Mouse (Mus musculus): ENCODE measurements around the gene Opcml. TPM values are rescaled to one million over a fixed set of nuclear protein-coding genes. Genes with fewer than 3 reads are reported as not detected.

Opcml gene
- polyA plus RNA-seq, 1 experiment from 2014 or later = 7.6 TPM

DNA sequence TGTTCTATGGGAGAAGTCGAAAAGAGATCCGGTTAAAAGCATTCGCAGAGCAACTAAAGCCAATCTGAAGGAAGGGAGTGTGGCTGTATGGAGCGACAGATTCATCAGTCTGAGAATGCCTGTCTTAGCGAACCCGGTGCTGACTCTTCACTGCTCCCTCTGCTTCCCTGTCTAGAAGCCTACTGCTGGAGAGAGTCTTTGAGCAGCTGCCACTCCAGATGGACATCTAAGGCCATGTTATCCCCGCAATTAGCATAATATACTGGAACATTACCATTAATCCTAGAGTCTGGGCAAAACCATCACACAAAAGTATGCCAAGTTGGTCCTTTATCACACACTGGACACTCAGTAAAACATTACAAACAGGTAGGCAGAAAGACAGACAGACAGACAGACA, 206.0 kb downstream of the Opcml start:
- no peak for ATAC-seq (ENCODE audit: insufficient number of reproducible peaks, insufficient read depth, low FRiP score, low read depth)
- Histone ChIP-seq H3K4me1 (ENCODE audit: control insufficient read depth, insufficient read depth, low read length) (no peaks in the 10 kb centered on the region), H3K27ac (ENCODE audit: low read length) (no peak overlapping the region), H3K9me3 (ENCODE audit: control insufficient read depth, low read depth, low read length) (no peaks in the 10 kb centered on the region), H3K9ac (replicated peaks; ENCODE audit: low read depth, low read length) (no peak overlapping the region), H3K27me3 (ENCODE audit: control insufficient read depth, insufficient read depth, low read length) (no peaks in the 10 kb centered on the region), H3K36me3 (ENCODE audit: control insufficient read depth, insufficient read depth, low read length) (no peaks in the 10 kb centered on the region), H3K4me2 (replicated peaks; ENCODE audit: low read depth, low read length) (no peak overlapping the region), H3K4me3 (ENCODE audit: low read depth, low read length) (no peak overlapping the region)
- WGBS = 85% methylated on average over 7 of the region's 7 CpGs

- no peak overlapping the region for H3K9ac ChIP-seq (replicated peaks; ENCODE audit: low read depth, low read length)
- H3K4me3 ChIP-seq (ENCODE audit: low read depth, low read length) = no peak overlapping the region
- 48% methylated on average over 4 of the region's 4 CpGs for WGBS
- no peaks in the 10 kb centered on the region for H3K4me1 ChIP-seq (ENCODE audit: control insufficient read depth, insufficient read depth, low read length)
- H3K36me3 ChIP-seq (ENCODE audit: control insufficient read depth, insufficient read depth, low read length) = no peaks in the 10 kb centered on the region
- no peaks in the 10 kb centered on the region for H3K9me3 ChIP-seq (ENCODE audit: control insufficient read depth, low read depth, low read length)
- H3K27ac ChIP-seq (ENCODE audit: low read length) = no peak overlapping the region
- no peak overlapping the region for H3K4me2 ChIP-seq (replicated peaks; ENCODE audit: low read depth, low read length)
- no peaks in the 10 kb centered on the region for H3K27me3 ChIP-seq (ENCODE audit: control insufficient read depth, insufficient read depth, low read length)
- no peak for ATAC-seq (ENCODE audit: insufficient number of reproducible peaks, insufficient read depth, low FRiP score, low read depth)
These were observed 208.2 kb downstream of the Opcml start for GRCm38 (mm10) chr9:27998767-27999166.

GRCm38 (mm10) chr9:28003131-28003530, 212.6 kb downstream of the Opcml start:
- no peaks in the 10 kb centered on the region for H3K36me3 ChIP-seq (ENCODE audit: control insufficient read depth, insufficient read depth, low read length)
- H3K9me3 ChIP-seq (ENCODE audit: control insufficient read depth, low read depth, low read length) = 0 out of 2 replicates have a peak, but pooled peaks cover 4% of the 10 kb centered on the region
- H3K4me3 ChIP-seq (ENCODE audit: low read depth, low read length) = no peak overlapping the region
- ATAC-seq (ENCODE audit: insufficient number of reproducible peaks, insufficient read depth, low FRiP score, low read depth) = no peak
- H3K4me2 ChIP-seq (replicated peaks; ENCODE audit: low read depth, low read length) = no peak overlapping the region
- H3K9ac ChIP-seq (replicated peaks; ENCODE audit: low read depth, low read length) = no peak overlapping the region
- no peaks in the 10 kb centered on the region for H3K27me3 ChIP-seq (ENCODE audit: control insufficient read depth, insufficient read depth, low read length)
- H3K27ac ChIP-seq (ENCODE audit: low read length) = no peak overlapping the region
- no peaks in the 10 kb centered on the region for H3K4me1 ChIP-seq (ENCODE audit: control insufficient read depth, insufficient read depth, low read length)
- 79% methylated on average over 3 of the region's 3 CpGs for WGBS

- no peaks in the 10 kb centered on the region for H3K27me3 ChIP-seq (ENCODE audit: control insufficient read depth, insufficient read depth, low read length)
- no peak for ATAC-seq (ENCODE audit: insufficient number of reproducible peaks, insufficient read depth, low FRiP score, low read depth)
- no peak overlapping the region for H3K9ac ChIP-seq (replicated peaks; ENCODE audit: low read depth, low read length)
- H3K9me3 ChIP-seq (ENCODE audit: control insufficient read depth, low read depth, low read length) = 0 out of 2 replicates have a peak, but pooled peaks cover 1% of the 10 kb centered on the region
- 42% methylated on average over 8 of the region's 8 CpGs for WGBS
- H3K36me3 ChIP-seq (ENCODE audit: control insufficient read depth, insufficient read depth, low read length) = no peaks in the 10 kb centered on the region
- no peak overlapping the region for H3K4me3 ChIP-seq (ENCODE audit: low read depth, low read length)
- no peak overlapping the region for H3K27ac ChIP-seq (ENCODE audit: low read length)
- no peak overlapping the region for H3K4me2 ChIP-seq (replicated peaks; ENCODE audit: low read depth, low read length)
- H3K4me1 ChIP-seq (ENCODE audit: control insufficient read depth, insufficient read depth, low read length) = no peaks in the 10 kb centered on the region
These were observed 220.9 kb downstream of the Opcml start for GRCm38 (mm10) chr9:28011483-28011882.

DNA sequence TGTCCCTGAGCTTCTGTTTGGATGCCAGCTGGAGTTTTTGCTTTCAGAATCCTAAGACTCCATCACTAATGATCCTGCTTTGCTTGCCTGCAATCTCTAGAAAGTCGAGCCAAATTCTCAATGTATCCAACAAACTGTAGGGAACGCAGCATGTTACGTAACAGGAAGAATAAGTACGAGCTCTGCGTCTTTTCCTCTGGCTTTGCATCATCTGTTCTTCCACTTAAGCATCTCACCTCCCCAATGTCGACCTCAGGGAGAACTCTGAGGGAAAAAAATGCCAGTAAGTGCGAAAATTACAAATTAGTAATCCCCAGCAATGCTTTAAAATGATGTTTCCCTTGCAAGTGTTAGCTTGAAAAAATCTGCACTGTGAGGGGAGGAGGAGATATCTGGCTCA, 222.1 kb downstream of the Opcml start:
- H3K9me3 ChIP-seq (ENCODE audit: control insufficient read depth, low read depth, low read length) = no peaks in the 10 kb centered on the region
- no peaks in the 10 kb centered on the region for H3K27me3 ChIP-seq (ENCODE audit: control insufficient read depth, insufficient read depth, low read length)
- no peak overlapping the region for H3K4me2 ChIP-seq (replicated peaks; ENCODE audit: low read depth, low read length)
- no peak for ATAC-seq (ENCODE audit: insufficient number of reproducible peaks, insufficient read depth, low FRiP score, low read depth)
- 64% methylated on average over 7 of the region's 7 CpGs for WGBS
- no peak overlapping the region for H3K27ac ChIP-seq (ENCODE audit: low read length)
- no peak overlapping the region for H3K4me3 ChIP-seq (ENCODE audit: low read depth, low read length)
- H3K4me1 ChIP-seq (ENCODE audit: control insufficient read depth, insufficient read depth, low read length) = no peaks in the 10 kb centered on the region
- H3K9ac ChIP-seq (replicated peaks; ENCODE audit: low read depth, low read length) = no peak overlapping the region
- no peaks in the 10 kb centered on the region for H3K36me3 ChIP-seq (ENCODE audit: control insufficient read depth, insufficient read depth, low read length)

DNA sequence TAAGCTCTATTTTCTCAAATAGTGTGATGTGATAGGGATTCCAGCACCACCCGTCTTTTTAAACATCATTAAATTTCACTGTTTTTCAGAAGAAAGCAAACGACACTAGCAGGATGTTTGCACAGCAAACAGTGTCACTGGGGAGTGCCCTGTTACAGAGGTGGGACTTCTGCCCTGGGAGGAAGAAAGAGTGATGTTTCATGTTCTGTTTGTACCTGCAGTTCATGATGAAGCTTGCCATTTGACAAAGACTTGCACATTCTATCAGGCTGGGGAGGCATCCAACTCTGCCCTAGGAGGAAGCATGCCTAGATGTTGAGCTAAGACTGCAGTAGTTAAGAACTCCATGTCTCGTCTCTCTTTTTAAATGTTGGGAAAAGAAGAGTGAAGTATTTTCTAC, 222.6 kb downstream of the Opcml start:
- Histone ChIP-seq H3K36me3 (ENCODE audit: control insufficient read depth, insufficient read depth, low read length) (no peaks in the 10 kb centered on the region), H3K4me1 (ENCODE audit: control insufficient read depth, insufficient read depth, low read length) (no peaks in the 10 kb centered on the region), H3K27me3 (ENCODE audit: control insufficient read depth, insufficient read depth, low read length) (no peaks in the 10 kb centered on the region), H3K9ac (replicated peaks; ENCODE audit: low read depth, low read length) (no peak overlapping the region), H3K4me2 (replicated peaks; ENCODE audit: low read depth, low read length) (no peak overlapping the region), H3K4me3 (ENCODE audit: low read depth, low read length) (no peak overlapping the region), H3K9me3 (ENCODE audit: control insufficient read depth, low read depth, low read length) (no peaks in the 10 kb centered on the region), H3K27ac (ENCODE audit: low read length) (no peak overlapping the region)
- ATAC-seq (ENCODE audit: insufficient number of reproducible peaks, insufficient read depth, low FRiP score, low read depth) = no peak
- 48% methylated on average over 3 of the region's 3 CpGs for WGBS

GRCm38 (mm10) chr9:28028156-28028555, 237.6 kb downstream of the Opcml start:
- H3K4me3 ChIP-seq (ENCODE audit: low read depth, low read length) = no peak overlapping the region
- ATAC-seq (ENCODE audit: insufficient number of reproducible peaks, insufficient read depth, low FRiP score, low read depth) = no peak
- no peak overlapping the region for H3K4me2 ChIP-seq (replicated peaks; ENCODE audit: low read depth, low read length)
- H3K9me3 ChIP-seq (ENCODE audit: control insufficient read depth, low read depth, low read length) = no peaks in the 10 kb centered on the region
- H3K9ac ChIP-seq (replicated peaks; ENCODE audit: low read depth, low read length) = no peak overlapping the region
- H3K4me1 ChIP-seq (ENCODE audit: control insufficient read depth, insufficient read depth, low read length) = peaks cover 3% of the 10 kb centered on the region; the same call in 1 of the 2 replicates
- H3K27me3 ChIP-seq (ENCODE audit: control insufficient read depth, insufficient read depth, low read length) = no peaks in the 10 kb centered on the region
- WGBS = 33% methylated on average over 5 of the region's 5 CpGs
- H3K36me3 ChIP-seq (ENCODE audit: control insufficient read depth, insufficient read depth, low read length) = no peaks in the 10 kb centered on the region
- no peak overlapping the region for H3K27ac ChIP-seq (ENCODE audit: low read length)

- Histone ChIP-seq H3K27me3 (ENCODE audit: control insufficient read depth, insufficient read depth, low read length) (no peaks in the 10 kb centered on the region), H3K4me3 (ENCODE audit: low read depth, low read length) (no peak overlapping the region), H3K27ac (ENCODE audit: low read length) (no peak overlapping the region), H3K9ac (replicated peaks; ENCODE audit: low read depth, low read length) (no peak overlapping the region), H3K4me2 (replicated peaks; ENCODE audit: low read depth, low read length) (no peak overlapping the region), H3K9me3 (ENCODE audit: control insufficient read depth, low read depth, low read length) (no peaks in the 10 kb centered on the region), H3K4me1 (ENCODE audit: control insufficient read depth, insufficient read depth, low read length) (peaks cover 3% of the 10 kb centered on the region; the same call in 1 of the 2 replicates), H3K36me3 (ENCODE audit: control insufficient read depth, insufficient read depth, low read length) (no peaks in the 10 kb centered on the region)
- no peak for ATAC-seq (ENCODE audit: insufficient number of reproducible peaks, insufficient read depth, low FRiP score, low read depth)
- WGBS = 52% methylated on average over 7 of the region's 7 CpGs
These were observed 238.3 kb downstream of the Opcml start for GRCm38 (mm10) chr9:28028788-28029393.

DNA sequence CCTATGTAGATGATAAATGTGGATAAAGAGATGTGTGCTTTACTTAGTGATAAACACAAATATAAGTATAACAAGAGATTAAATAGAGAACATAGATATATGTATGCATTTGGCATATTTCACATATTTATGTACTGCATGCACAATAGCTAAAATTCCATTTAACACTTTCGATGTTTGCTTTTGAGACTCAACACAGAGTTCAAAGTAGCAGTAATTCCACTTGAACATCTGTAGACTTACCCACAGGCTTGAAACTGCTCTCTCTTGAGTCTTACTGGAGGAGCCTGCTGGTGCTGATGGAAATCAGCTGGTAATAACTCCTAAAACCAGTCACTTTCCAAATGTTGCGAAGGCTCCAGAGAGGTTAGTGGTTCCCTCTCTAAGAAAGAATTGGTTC, 258.6 kb downstream of the Opcml start:
- Histone ChIP-seq H3K4me2 (replicated peaks; ENCODE audit: low read depth, low read length) (no peak overlapping the region), H3K27ac (ENCODE audit: low read length) (no peak overlapping the region), H3K4me1 (ENCODE audit: control insufficient read depth, insufficient read depth, low read length) (no peaks in the 10 kb centered on the region), H3K36me3 (ENCODE audit: control insufficient read depth, insufficient read depth, low read length) (no peaks in the 10 kb centered on the region), H3K4me3 (ENCODE audit: low read depth, low read length) (no peak overlapping the region), H3K9me3 (ENCODE audit: control insufficient read depth, low read depth, low read length) (no peaks in the 10 kb centered on the region), H3K9ac (replicated peaks; ENCODE audit: low read depth, low read length) (no peak overlapping the region), H3K27me3 (ENCODE audit: control insufficient read depth, insufficient read depth, low read length) (no peaks in the 10 kb centered on the region)
- no peak for ATAC-seq (ENCODE audit: insufficient number of reproducible peaks, insufficient read depth, low FRiP score, low read depth)
- 88% methylated on average over 2 of the region's 2 CpGs for WGBS

Data from stomach, embryonic 14.5 days (tissue).